8 mouse cellular contexts compared by ENCODE assay signal in the genomic region with DNA sequence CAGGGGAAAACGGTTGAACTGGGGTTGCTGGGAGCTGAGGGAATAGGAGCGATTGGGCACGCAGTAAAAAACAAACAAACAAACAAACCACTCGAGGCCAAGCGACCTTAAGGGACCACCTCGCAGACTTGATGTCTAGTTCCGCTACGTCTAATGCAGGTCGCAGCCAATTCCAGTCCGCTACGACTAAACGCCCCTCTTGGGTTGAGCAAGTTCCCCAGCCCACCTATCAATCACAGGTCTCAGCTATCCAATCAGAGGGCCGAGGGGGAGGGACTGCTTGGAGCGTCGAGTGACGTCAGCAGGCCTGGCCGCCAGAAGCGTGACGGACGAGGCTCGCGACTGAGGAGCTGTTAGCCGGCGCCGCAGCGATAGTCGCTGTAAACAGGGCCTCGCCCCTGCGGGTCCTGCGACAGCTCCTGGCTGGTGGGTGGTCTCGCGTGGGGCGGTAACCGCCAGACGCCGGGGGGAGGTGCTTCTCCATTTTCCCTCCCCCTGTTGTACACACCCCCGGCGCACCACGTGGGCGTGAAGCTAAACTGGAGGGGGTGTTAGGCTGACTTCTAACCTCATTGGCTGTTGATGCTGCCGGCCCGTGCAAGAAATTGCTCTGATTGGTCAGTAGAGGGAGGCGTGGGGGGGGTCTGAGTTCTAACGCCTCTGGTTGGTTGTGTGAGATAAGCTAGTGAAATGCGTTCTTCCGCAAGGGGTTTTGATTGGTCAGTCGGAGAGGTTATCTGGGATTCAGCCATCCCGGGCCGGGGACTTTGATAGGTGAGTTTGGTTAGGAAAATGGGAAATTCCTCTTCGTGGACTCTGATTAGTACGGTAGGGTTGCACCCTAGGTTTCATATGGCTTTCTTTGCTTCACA. TPM values are rescaled to one million over a fixed set of nuclear protein-coding genes. Genes with fewer than 3 reads are reported as not detected.
DNase-seq lines count a peak whose midpoint lies in the region; ATAC-seq lines count a peak whose summit lies in the region.

A gene (minus strand): TSS at position 205 of the 872 bp plus-strand sequence.

- no peaks in the 10 kb centered on the region for H3K9me3 ChIP-seq in hindbrain, embryonic 11.5 days (ENCODE audit: control insufficient read depth, low read length)

- H3K27me3 ChIP-seq in hindbrain, embryonic 11.5 days (ENCODE audit: control insufficient read depth, insufficient read depth, low read length) = no peaks in the 10 kb centered on the region

- H3K4me2 ChIP-seq in hindbrain, embryonic 11.5 days (replicated peaks; ENCODE audit: low read depth, low read length) = peak within 1 kb of the TSS; percentile 75

- peak; percentile 100 for DNase-seq in Muller cell, postnatal 12 days (ENCODE audit: inconsistent ontology term)
- peak; percentile 100 for DNase-seq in cerebellum, adult 9-11 months
- peak; percentile 99 for DNase-seq in frontal cortex, adult 2 months (ENCODE audit: extremely low spot score in 1 of 2, low spot score in 1 of 2)
- DNase-seq in hindbrain, embryonic 11.5 days (ENCODE audit: low spot score) = peak; percentile 98
- DNase-seq in layer of hippocampus, postnatal 10 days (ENCODE audit: low spot score in 2 of 2) = peak; percentile 98
- peak; percentile 99 for DNase-seq in lung, postnatal 10 days
- peak; percentile 97 for DNase-seq in ovary, postnatal 36 days (ENCODE audit: low spot score)
- DNase-seq in thymus, postnatal 25 days = peak; percentile 97

- peak within 1 kb of the TSS; percentile 43 for H3K4me3 ChIP-seq in hindbrain, embryonic 11.5 days (ENCODE audit: low read depth, low read length)

- under 1% methylated on average over 51 of the region's 51 CpGs for WGBS in hindbrain, embryonic 11.5 days

- ATAC-seq in hindbrain, embryonic 11.5 days (ENCODE audit: low FRiP score) = peak; percentile 98

- H3K27ac ChIP-seq in hindbrain, embryonic 11.5 days (ENCODE audit: low read depth, low read length) = peak within 1 kb of the TSS; percentile 91

- H3K9ac ChIP-seq in hindbrain, embryonic 11.5 days (ENCODE audit: low read depth, low read length) = peak within 1 kb of the TSS; percentile 76

- H3K36me3 ChIP-seq in hindbrain, embryonic 11.5 days (ENCODE audit: control insufficient read depth, insufficient read depth, low read length) = no peaks in the 10 kb centered on the region

- 0 out of 2 replicates have a peak, but pooled peaks cover 4% of the 10 kb centered on the region for H3K4me1 ChIP-seq in hindbrain, embryonic 11.5 days (replicated peaks; ENCODE audit: control insufficient read depth, insufficient read depth, low read length)

RNA-seq across cellular contexts. Expression of the gene that starts here (rescaled TPM):
- 1.3 and 1.7 TPM in 2 replicates for polyA plus RNA-seq in frontal cortex, adult 2 months (2012; rRNA removed)
- polyA plus RNA-seq in hindbrain, embryonic 11.5 days (2014; fragmentation: Nextera tagmentation; extraction: Ambion mirVana) = 0.52 TPM in 1 of 2 replicates, not detected in the other
- 1 to 10 TPM in 1 of 2 experiments, not detected in 1; 1.2 TPM for total RNA-seq in layer of hippocampus, postnatal 10 days (2021)

Comparison
In these comparisons a context has a peak if more than half of its experiments do, and no peak if none do; other contexts are left out.
1. Peak in every context shown above with its lines: DNase-seq, ATAC-seq, H3K4me3 ChIP-seq and H3K27ac ChIP-seq.
2. Peak in DNase-seq, ATAC-seq, H3K4me3 ChIP-seq, H3K27ac ChIP-seq, H3K9ac ChIP-seq and H3K4me2 ChIP-seq in hindbrain, embryonic 11.5 days; RNA of the gene not detected or under 1 TPM.